Mouse (Mus musculus) heart, adult 2 months (tissue): ENCODE results near the gene Gm572.

Experiments used
- CTCF ChIP-seq: fragments of 200-600 bp; IDR thresholded peaks from 2 replicates; pipeline ENCODE4 v1.8.1; 2022; ENCODE audit warnings: antibody characterized with exemption, mild to moderate bottlenecking, moderate library complexity
- POLR2A ChIP-seq: fragments of 200-500 bp; IDR thresholded peaks from 2 replicates; pipeline ENCODE4 v1.6.1; 2011; ENCODE audit warnings: mild to moderate bottlenecking, low read depth, low read length, control low read depth; ENCODE audit not compliant: insufficient read depth

DNA sequence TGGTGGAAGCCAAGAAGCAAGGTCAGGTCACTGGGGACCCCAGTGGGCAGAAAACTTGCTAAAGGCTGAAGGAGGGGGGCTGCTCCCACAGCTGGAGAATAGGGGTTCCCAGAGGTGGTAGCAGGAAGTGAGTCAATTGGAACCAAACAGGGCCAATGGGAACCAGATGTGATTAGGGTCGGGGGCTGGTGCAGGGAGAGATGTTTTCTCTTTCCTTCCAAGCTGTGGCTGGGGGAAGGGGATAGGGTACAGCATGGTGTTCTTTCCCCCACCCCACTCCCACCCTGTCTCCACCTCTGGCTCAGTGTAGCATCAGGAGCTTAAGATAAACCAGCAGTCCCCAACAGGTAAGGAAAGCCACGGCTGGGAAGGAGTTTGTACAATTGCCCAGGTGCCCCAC, 45.0 kb downstream of the Gm572 start:
- no peak for TF ChIP-seq CTCF
- TF ChIP-seq POLR2A, result no peak
